Mouse (Mus musculus) stomach, postnatal 0 days (tissue): ENCODE results near the gene Gm11938.

Experiments
- CTCF ChIP-seq: IDR thresholded peaks from 2 replicates; pipeline ENCODE4 v1.5.1; 2016; ENCODE audit warnings: antibody characterized with exemption, low read depth, mild to moderate bottlenecking, moderate library complexity
- EP300 ChIP-seq: optimal IDR thresholded peaks from 2 replicates; pipeline ENCODE3; 2016; ENCODE audit warnings: antibody characterized with exemption

- no peak for TF ChIP-seq EP300
- no peak for TF ChIP-seq CTCF
Observed at GRCm38 (mm10) chr11:99562580-99562979, 40.5 kb downstream of the Gm11938 start.
